Mouse (Mus musculus) embryonic fibroblast, embryonic 13.5 days (primary cell): Measurements from ENCODE around the gene Cdk14. TPM values are rescaled to one million over a fixed set of nuclear protein-coding genes. Genes with fewer than 3 reads are reported as not detected.

ENCODE experiments used
- H3K27ac ChIP-seq: 2 replicates; pipeline ENCODE4 v1.5.1; 2012; ENCODE audit warnings: low read length, control low read depth, inconsistent platforms; ENCODE audit not compliant: insufficient read depth
- H3K4me1 ChIP-seq: 2 replicates; pipeline ENCODE4 v1.6.1; 2011; ENCODE audit warnings: low read length; ENCODE audit not compliant: control insufficient read depth, insufficient read depth
- H3K4me3 ChIP-seq: 2 replicates; pipeline ENCODE4 v1.5.1; 2011; ENCODE audit warnings: mild to moderate bottlenecking, control low read depth, low read length; ENCODE audit not compliant: insufficient read depth
- CTCF ChIP-seq: IDR thresholded peaks from 2 replicates; pipeline ENCODE4 v1.5.1; 2011; ENCODE audit warnings: mild to moderate bottlenecking, control low read depth, low read length, moderate library complexity, borderline replicate concordance; ENCODE audit not compliant: insufficient read depth
- POLR2A ChIP-seq: IDR thresholded peaks from 2 replicates; pipeline ENCODE4 v1.6.1; 2011; ENCODE audit warnings: low read depth, mild to moderate bottlenecking, control low read depth, low read length, moderate library complexity
- polyA plus RNA-seq: library from polyadenylated mRNA; stranded (reverse); fragments of >200 nt; gene quantifications from 2 replicates; pipeline ENCODE4 v1.2.4, GENCODE M21; 2011; ENCODE audit warnings: low read depth; ENCODE audit not compliant: missing spikeins, insufficient read length

Cdk14 gene
- polyA plus RNA-seq, 1 experiment, result 50.0 TPM

DNA sequence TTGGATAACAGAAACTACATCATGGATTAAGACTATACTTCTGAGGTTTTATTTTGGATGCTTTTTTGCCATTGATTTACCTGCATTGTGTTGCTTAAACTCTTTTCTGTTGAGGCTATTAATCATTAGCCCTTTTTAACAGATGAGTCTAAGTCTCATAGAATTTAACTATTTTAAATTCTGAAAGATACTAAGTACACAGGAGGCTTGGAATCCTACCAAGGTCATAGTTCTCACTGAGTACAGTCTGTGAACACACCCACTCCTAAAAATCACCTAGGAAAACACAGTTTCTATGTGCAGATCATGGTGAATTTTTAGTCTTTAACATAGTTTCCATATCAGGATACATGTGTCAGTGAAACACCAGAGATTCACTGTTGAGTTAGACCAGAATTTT lies 658.2 kb downstream of the Cdk14 start:
- no peaks in the 10 kb centered on the region; the same call in 1 of the 2 replicates for H3K4me1 ChIP-seq
- TF ChIP-seq POLR2A (no peak), CTCF (no peak)
- H3K4me3 ChIP-seq, result no peak overlapping the region
- H3K27ac ChIP-seq, result no peak overlapping the region

DNA sequence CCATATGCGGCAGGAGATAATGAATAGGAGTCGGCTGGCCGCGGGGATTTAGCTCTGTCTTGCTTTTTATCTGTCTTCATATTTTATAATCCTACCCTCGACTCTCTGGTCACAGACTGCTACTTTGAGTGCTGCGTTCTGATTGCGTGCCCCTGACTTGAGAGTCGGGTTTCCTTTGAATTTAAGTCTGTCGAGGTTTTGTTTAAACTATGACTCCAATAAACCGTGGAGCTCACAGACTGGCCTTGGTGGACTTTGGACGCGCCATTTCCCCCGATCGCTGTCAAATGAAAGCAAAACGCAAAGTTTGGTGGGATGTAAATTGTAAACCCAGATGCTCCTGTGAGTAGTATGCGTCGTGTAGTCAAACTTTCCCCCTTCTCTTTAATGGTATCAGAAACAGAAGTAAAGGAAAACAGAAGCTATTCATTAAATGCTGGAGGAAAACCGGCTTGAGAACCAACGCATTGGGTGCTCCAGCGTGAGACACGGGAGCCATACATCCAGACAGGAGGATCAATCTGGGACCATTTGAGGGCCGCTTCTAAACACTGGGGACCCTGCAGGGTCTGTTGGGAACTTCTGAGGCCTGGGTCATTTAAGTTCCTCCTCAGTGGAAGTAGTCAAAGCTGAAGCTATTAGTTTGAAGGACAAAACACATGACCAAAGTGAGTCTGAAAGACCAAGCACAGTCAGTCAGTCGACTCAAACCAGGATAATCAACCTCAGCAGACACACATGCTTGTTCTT lies 661.6 kb downstream of the Cdk14 start:
- peak overlapping the region; percentile 56 for H3K4me3 ChIP-seq
- no peaks in the 10 kb centered on the region; the same call in 1 of the 2 replicates for H3K4me1 ChIP-seq
- TF ChIP-seq POLR2A (no peak), CTCF (no peak)
- H3K27ac ChIP-seq, result peak overlapping the region; percentile 82

DNA sequence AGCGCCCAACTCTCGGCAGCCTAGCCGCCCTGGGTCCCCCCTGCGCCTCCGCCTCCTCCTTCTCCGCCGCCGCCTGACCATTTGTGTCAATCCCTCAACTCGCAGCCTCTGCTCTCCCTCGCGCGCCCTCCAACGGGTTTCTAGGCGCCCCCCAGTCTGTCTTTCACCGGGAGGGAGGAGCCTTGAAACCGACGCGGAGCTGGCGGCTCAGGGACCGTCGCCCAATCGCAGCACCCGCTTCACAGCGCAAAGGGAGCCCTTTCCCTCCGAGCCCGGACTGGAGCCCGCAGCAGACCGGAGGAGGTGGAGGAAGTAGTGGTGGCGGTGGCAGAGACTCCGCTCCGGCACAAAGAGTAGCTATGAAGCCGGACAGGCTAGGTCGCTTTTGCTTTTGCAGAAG lies 662.2 kb downstream of the Cdk14 start, which contains the start of gene Fzd1:
Gene Fzd1 (minus strand): TSS at position 134 of the 400 bp plus-strand sequence.
- TF ChIP-seq POLR2A (peak; percentile 79), CTCF (no peak)
- H3K4me1 ChIP-seq, result no peaks in the 10 kb centered on the region; the same call in 1 of the 2 replicates
- peak within 1 kb of the TSS; percentile 92 for H3K27ac ChIP-seq
- peak within 1 kb of the TSS; percentile 60 for H3K4me3 ChIP-seq

DNA sequence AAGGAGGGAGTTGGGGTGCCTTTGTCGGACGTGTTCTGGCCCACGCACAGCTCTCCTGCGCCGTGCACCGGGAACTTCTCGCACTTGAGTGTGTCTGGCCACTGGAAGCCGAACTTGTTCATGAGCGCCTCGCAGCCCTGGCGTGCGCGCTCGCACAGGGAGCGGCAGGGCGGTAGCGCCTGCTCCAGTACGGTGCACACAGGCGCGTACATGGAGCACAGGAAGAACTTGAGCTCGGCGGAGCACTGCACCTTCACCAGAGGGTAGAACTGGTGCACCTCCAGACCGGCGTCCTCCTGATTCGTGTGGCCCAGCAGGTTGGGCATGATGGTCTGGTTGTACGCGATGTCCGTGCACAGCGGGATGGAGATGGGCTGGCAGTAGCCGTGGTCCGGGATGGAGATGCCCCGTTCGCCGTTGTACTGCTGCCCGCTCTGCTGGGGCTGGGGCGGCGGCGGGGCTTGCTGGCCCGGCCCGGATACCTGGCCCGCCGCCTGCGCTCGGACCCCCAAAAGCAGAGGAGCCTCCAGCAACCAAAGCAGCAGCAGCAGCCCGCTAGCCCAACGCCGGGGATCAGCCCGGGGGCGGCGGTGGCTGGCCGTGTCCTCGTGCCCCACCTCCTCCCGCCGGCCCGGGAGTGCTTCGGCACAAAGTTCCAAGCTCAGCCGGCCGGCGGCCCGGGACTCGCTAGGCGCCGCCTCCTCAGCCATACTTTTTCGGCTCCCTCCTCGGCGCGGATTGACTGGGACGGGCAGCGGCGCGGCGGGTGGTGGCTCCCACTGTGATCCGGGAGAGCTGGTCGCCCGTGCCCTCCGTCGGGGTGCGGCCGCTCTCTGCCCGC lies 663.0 kb downstream of the Cdk14 start:
- H3K4me1 ChIP-seq, result no peaks in the 10 kb centered on the region; the same call in 1 of the 2 replicates
- peak overlapping the region; percentile 92 for H3K27ac ChIP-seq
- TF ChIP-seq POLR2A (peak; percentile 37; the same call in 1 of the 2 replicates), CTCF (no peak)
- H3K4me3 ChIP-seq, result peak overlapping the region; percentile 60

DNA sequence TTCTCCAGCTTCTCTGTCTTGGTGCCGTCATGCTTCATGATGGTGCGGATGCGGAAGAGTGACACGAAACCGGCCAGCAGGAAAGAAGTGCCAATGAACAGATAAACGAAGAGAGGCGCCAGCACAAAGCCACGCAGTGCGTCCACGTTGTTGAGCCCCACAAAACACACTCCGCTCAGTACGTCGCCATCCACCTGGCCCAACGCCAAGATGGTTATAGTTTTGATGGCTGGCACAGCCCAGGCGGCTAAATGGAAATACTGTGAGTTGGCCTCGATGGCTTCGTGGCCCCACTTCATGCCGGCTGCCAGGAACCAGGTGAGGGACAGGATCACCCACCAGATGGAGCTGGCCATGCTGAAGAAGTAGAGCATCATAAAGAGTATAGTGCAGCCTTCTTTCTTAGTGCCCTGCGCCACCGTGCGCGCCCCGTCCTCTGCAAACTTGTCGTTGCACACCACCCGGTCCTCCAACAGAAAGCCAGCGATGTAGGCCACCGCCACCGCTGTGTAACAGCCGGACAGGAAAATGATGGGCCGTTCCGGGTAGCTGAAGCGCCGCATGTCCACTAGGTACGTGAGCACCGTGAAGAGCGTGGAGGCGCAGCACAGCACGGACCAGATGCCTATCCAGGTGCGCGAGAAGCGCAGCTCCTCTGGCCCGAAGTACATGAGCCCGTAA lies 664.0 kb downstream of the Cdk14 start:
- no peak overlapping the region for H3K27ac ChIP-seq
- H3K4me1 ChIP-seq, result no peaks in the 10 kb centered on the region; the same call in 1 of the 2 replicates
- TF ChIP-seq CTCF, result no peak
- TF ChIP-seq POLR2A, result no peak
- H3K4me3 ChIP-seq, result peak overlapping the region; percentile 60

DNA sequence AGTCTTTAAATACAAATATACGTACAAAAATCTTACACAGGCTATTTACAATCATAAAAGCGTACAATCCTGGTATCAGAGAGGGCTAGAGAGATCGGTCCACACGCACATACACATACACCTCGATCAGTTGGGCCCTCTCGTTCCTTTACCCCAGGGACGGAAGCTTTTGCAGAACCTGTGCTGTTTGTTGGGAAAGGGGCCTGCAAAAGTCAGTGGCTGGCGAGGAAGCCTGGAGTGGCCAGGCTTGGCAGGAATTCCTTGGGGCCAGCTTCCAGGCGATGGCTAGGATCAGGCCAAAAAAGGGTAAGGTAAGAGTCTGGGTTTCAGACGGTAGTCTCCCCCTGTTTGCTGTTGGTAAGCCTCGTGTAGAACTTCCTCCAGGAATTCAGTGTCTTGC lies 664.8 kb downstream of the Cdk14 start:
- Histone ChIP-seq H3K4me1 (no peaks in the 10 kb centered on the region; the same call in 1 of the 2 replicates), H3K4me3 (peak overlapping the region; percentile 60), H3K27ac (no peak overlapping the region)
- TF ChIP-seq CTCF (no peak), POLR2A (no peak)

DNA sequence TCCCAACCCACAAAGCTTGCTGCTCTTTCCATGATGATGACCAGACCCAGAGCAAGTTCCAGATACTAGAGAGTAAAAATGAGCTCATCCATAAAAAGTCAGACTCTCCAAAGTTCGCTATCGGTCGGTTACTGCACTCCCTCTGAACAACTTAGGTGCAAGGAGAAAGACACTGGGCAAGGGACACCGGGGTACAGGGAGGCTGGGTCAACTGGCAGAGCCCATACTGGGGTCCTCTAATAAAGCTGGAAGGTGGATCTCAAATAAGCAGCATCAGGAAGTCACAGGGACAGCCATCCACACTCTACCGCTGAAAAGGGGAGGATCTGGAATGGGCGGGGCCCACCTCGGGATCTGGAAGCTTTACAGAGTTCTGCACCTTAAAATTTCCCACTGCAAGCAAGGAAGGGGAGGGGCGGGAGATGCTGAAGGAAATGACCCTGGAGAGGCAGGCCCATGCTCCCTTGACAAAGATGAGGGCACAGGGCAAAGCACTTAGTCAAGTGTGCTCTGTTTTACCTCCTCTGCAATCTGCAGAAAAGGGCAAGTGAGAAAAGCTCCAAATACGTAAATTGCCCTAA lies 665.3 kb downstream of the Cdk14 start:
- TF ChIP-seq CTCF (no peak), POLR2A (no peak)
- H3K4me3 ChIP-seq, result peak overlapping the region; percentile 60
- no peaks in the 10 kb centered on the region; the same call in 1 of the 2 replicates for H3K4me1 ChIP-seq
- H3K27ac ChIP-seq, result no peak overlapping the region

Other genes with a start within 250 kb of the Cdk14 start
- not detected in 2 replicates for gene 1700015F17Rik, start 58.8 kb upstream of the Cdk14 start, polyA plus RNA-seq
- 29.4 and 29.7 TPM in 2 replicates for gene Cldn12, start 94.6 kb upstream of the Cdk14 start, polyA plus RNA-seq
- gene Gtpbp10, start 139.2 kb upstream of the Cdk14 start, polyA plus RNA-seq, result 32.0 and 33.0 TPM in 2 replicates
- gene Gm8773, start 153.5 kb upstream of the Cdk14 start, polyA plus RNA-seq, result 1.8 and 2.6 TPM in 2 replicates
- gene Cfap69, start 243.9 kb upstream of the Cdk14 start, polyA plus RNA-seq, result 3.6 and 5.0 TPM in 2 replicates